Mouse (Mus musculus): ENCODE data around the gene Cplx1.

GRCm38 (mm10) chr5:108550207-108550594, 377 bp upstream of the Cplx1 start:
- TF ChIP-seq POLR2A (IDR thresholded peaks at IDR 0.05; ENCODE audit: low read depth, low read length) (no peak), CTCF (IDR thresholded peaks at IDR 0.05; ENCODE audit: extremely low read depth, insufficient read depth, insufficient read length, insufficient replicate concordance) (no peak)

Measured in spleen, adult 2 months (tissue).